Mouse (Mus musculus): ENCODE measurements at regions not wholly inside any gene's neighbourhood (a gene's known extent, or its start where the extent isn't known, plus 50 kb on each side); places are given as distances from the start of the nearest gene placed in this dataset.

DNA sequence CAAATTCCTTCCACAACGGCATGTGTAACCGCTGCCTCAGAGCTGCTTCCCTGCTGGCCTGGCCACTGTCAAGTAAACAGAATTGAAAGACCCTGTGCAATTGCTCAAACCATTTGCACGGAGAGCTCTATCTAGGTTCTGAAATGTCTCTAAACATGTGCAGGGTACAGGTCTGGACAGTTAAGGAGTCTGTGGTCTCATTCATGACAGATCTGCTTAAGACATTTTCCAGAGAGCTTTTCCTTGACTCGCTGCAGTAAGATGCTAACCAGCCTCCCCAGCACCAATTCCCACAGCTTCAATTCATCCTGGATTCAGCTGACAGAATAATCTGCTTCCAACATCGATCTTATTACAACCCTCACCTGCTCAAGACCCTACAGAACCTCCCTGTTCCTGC, 235.1 kb upstream of the Mpped2 start:
- DNase-seq, result no peak

GRCm38 (mm10) chr2:106461021-106461420, 232.0 kb upstream of the Mpped2 start:
- no peak for DNase-seq

DNA sequence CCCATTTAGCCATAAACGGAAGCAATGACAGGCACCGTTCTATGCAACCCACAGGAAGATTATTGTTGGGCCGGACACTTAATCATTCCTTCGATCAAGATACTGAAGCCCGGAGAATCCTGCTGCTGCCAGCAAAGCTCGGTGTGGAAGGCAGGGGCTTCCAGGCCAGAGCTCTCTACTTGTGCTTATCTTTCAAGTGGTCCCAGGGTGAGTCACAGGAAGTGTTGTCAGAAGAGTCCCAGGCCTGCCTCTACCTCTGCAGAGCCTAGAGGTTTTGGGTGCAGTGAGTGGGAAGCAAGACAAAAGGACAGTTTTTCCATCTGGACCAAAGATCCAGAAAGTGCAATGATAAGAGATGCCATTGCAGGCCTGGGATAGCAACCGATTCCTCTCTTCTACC, 231.6 kb upstream of the Mpped2 start:
- DNase-seq, result no peak

DNA sequence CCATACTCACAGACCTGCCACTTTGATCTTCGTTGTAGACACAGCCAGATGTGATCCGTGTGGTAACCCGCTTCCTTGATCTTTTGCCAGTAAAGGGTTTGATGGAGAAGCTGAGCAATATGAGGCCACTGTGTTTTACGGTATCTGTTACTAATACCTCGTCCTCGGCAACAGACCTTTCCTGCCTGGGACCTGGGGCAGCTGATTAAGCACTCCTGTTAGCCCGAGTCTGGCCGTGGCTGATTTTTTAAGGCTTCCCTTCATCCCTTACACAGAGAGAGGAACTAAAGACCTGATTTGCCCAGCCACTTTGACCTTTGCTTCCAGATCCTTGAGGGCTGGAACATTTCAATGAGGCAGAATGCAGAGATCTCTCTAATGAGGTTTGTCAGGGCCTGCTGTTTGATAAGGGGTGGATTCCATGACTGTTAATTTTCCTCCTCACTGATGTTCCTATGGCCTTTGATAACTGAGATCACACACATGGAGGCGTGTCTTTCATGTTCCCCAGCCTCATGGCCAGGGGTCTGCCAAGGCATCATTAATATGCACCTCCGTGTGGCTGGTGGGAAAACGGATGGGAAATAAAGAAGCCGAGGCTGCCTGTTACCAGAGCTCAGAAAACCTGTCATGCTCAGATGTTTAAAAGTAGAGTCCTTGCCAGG, 231.0 kb upstream of the Mpped2 start:
- no peak for DNase-seq

DNA sequence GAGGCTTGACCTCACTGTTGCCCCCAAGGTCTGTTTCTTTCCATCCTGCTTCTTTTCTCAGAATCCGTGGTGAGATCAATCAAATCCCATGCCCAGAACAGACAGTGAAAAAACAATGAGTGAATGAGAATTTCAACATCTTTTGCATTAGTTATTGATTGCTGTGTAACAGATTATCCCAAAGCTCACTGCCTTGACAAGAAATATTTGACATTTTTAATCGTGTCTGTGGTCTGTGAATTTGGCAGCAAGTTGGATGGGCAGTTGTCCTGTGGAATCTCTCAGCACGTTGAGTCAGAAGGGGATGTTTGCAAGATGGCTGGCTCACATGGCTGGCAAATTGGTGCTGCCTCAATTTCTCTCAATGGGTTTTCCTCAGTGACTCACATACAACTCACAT, 228.0 kb upstream of the Mpped2 start:
- DNase-seq, result no peak

DNA sequence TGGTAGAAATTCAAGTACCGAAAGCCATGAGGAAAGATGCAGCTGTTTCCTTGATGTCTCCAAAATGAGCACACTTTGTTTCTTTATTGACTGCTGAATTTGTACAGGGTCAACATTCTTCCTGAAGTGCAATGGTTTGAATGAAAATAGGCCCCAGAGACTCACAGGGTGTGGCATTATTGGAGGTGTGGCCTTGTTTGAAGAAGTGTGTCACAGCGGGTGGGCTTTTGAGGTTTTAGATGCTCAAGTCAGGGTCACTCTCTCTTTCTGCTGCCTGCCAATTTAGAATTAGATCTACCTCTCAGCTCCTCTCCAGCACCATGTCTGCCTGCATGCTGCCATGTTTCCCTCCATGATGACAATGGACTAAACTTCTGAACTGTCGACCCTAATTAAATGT, 227.2 kb upstream of the Mpped2 start:
- no peak for DNase-seq

GRCm38 (mm10) chr2:106469196-106469595, 223.9 kb upstream of the Mpped2 start:
- no peak for DNase-seq

- no peak for DNase-seq
Observed at GRCm38 (mm10) chr2:106473458-106473857, 219.6 kb upstream of the Mpped2 start.

DNA sequence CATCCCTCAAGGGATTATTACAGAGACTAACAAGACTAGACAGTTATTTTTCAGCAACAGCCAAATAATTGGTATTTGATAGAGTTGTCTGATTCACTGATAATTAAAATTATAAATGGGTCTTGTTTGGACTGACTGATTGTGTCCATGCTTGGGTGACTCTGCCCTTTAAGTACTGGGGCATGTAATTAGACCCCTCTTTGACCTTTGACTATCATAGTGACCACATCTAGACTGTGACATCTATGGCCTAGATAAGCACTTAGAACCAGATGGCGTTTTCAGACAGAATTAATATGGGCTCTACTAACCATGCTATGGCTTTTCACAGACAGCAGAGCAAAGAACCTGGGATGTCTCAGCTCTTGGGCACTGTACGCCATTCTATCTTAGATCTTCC, 215.1 kb upstream of the Mpped2 start:
- DNase-seq, result no peak

DNA sequence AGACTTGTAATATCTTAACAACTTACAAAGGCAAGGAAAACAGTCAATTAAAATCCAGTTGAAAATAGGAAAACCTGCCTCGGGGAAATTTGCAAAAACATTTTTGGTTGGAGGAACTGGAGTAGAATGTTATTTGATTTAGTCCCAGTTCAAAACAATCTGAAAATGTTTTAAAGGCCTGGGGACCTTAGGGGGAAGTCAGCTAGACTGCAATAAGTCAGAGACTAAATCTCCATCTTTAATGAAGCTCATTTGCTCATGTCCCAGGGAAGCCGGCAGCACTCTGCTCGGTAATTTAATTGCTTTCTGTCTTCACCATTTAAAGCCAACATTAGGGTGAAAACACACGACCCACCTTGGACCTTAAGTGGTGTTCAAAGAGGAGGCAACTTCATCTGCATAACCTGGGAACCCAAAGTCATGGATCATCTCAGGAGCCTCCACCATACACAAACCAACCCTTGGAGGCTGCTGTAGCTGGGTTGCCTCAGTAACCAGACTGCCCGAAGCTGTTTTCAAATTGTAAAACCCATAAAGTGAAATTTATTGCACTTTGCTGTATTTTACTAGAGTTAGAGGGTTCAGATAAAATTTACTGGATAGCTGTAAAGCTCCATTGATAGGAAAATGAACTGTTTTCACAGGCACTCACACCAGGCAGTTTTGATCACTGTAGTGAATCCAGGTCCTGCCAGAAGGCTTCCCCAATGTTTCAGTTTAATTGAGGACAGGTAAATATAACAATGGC, 205.6 kb upstream of the Mpped2 start:
- no peak for DNase-seq

- no peak for DNase-seq
Observed at GRCm38 (mm10) chr2:106498735-106499134, 194.3 kb upstream of the Mpped2 start.

- DNase-seq, result no peak
Observed at GRCm38 (mm10) chr2:106499227-106499928, 193.7 kb upstream of the Mpped2 start.

GRCm38 (mm10) chr2:106504933-106505420, 188.1 kb upstream of the Mpped2 start:
- no peak for DNase-seq

DNA sequence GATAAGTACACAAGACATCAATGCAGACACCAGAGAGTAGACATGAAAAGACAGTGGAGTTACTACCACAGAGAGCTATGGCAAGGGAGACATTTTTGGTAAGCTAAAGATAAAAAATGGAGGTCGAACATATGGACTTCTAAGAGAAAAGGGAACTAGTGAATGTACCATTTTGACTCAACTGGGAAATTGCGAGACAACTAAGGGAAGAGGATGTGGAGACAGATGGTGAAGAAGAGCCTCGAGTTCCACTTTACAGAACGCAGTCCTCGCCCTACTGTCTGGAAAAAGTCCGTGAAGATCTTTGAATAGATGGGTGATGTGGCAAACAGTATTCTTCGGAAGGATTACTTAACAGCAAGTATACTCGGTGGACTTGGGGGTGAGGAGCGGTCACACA, 181.2 kb upstream of the Mpped2 start:
- DNase-seq, result no peak

- no peak for DNase-seq
Observed at GRCm38 (mm10) chr2:106512338-106513024, 180.6 kb upstream of the Mpped2 start.

GRCm38 (mm10) chr2:106513025-106513386, 180.1 kb upstream of the Mpped2 start:
- DNase-seq, result no peak

DNA sequence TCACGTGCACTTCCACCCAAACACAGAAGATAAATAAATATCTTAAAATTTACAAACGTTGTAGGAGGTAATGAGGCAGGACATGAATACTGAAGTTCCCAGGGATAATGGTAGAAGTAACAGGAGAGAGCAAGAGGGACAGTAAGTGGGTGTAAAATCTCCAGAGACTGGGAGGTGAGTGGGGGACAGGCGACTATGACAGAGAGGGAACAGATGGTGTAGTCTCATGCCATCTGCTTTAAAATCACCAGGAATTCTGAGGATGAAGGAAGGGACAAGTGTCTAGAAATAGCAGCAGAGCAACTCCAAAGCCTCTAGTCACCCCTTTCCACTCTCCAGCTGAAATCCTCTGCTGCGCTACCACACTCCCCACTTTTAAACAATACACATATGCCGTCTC, 175.8 kb upstream of the Mpped2 start:
- DNase-seq, result no peak

- no peak for DNase-seq
Observed at GRCm38 (mm10) chr2:106522961-106523360, 170.1 kb upstream of the Mpped2 start.

- no peak for DNase-seq
Observed at GRCm38 (mm10) chr2:106527008-106527407, 166.1 kb upstream of the Mpped2 start.

GRCm38 (mm10) chr2:106529247-106529646, 163.8 kb upstream of the Mpped2 start:
- DNase-seq, result no peak

DNA sequence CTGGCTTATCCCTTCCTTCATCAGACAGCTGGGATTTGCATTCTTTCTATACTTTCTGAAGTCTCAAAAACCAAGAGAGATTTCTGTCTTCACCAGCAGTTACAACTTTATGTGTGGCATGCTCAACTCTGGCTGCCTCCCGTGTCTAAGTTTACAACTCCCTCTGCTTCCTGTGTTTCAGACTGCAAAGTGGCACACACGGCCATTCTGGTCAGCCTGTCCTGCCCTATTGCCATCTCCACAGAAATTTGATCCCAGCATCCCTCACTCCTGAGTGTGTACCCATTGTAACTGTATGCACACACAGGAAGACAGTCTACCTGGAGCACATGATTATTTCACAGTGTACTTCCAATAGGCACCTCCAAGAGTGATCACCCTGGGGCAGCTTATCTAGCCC, 163.3 kb upstream of the Mpped2 start:
- DNase-seq, result no peak

DNA sequence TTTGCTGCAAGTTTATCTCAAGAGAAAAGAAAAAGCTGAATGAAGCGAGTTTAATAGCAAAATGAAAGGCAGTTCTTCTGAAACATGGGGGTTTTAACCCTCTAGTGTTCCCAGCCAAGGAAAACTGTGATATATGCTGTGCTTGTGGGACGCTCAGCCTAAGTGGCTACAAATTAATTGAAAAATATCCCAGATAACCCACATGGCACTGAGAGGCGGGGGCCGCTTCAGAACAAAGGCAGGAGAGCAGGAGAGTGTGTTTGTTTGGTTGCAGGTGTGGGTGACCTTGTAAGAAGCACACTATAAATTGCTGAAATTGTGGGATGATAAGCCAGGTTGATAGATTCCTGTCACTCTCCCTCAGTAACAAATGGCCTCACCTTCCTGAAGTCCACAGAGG, 154.7 kb upstream of the Mpped2 start:
- DNase-seq, result no peak

DNA sequence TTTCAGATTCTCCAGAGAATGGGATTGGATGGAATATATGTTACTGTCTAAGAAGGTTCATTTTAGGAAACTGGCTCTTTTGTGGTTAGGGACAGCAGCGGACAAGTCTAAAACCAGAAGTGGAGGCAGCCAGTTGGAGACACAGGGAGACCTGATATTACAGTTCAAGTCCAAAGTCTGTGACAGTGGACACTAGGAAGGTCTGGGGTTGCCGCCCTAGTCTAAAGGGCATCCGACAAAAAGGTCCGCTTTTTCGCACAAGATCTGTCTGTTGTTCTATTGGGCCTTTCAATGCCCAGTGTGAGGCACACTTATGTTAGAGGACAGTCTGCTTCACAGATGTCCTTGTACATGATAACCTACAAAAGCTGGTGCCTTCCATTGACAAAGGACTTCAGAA, 152.9 kb upstream of the Mpped2 start:
- no peak for DNase-seq
